Mouse (Mus musculus): ENCODE data around the gene Slc16a9. TPM values are rescaled to one million over a fixed set of nuclear protein-coding genes. Genes with fewer than 3 reads are reported as not detected.

Gene Slc16a9
- polyA plus RNA-seq, 1 experiment from 2014 or later: 0.58 TPM

DNA sequence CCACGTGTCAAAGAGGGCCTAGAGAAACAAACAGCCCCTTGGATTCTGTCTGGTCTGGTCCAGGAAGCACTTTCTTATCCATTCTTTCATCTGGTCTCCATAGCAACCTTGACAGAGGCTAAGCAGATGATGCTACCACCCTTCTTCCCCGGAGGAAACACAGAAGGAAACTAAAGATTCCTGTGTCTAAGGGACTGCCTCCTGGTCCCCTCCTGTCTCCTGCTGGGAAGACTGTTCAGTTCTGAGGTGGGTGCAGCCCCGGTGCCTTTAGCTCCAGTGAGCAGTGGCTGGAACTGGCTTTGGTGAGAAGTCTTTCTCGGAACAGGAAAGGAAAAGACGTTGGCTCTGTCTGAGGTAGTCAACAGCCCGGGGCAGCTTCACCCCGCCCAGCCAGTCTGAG is 47.1 kb downstream of the Slc16a9 start:
- 26% methylated on average over 7 of the region's 7 CpGs for WGBS
- Histone ChIP-seq H3K36me3 (no peaks in the 10 kb centered on the region), H3K27ac (no peak overlapping the region), H3K9me3 (no peaks in the 10 kb centered on the region), H3K4me1 (replicated peaks) (peaks cover 32% of the 10 kb centered on the region), H3K4me3 (no peak overlapping the region), H3K27me3 (ENCODE audit: insufficient read depth, poor library complexity, severe bottlenecking) (peaks cover 4% of the 10 kb centered on the region; the same call in 1 of the 2 replicates)
- DNase-seq (ENCODE audit: low spot score): no peak

DNA sequence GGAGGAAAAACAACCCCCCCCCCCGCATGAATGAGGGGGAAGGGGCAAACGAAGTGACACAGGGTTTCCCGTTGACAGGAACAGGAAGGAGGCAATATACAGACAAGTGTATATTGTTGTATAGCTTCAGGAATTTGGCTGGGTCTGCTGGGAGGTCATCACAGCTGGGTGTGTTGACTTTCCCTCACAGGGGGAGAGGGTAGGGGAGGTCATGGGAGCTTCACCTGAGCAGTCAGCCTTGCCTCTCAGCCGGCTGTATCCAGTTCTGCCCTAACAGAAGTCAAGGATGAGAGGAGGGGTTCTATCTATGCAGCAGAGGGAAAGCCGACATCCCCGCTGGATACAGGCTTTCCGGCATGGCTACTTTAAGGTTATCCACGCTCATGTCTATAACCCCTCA is 49.2 kb downstream of the Slc16a9 start:
- Histone ChIP-seq H3K36me3 (no peaks in the 10 kb centered on the region), H3K27ac (no peak overlapping the region), H3K9me3 (no peaks in the 10 kb centered on the region), H3K27me3 (ENCODE audit: insufficient read depth, poor library complexity, severe bottlenecking) (peaks cover 4% of the 10 kb centered on the region; the same call in 1 of the 2 replicates), H3K4me3 (no peak overlapping the region), H3K4me1 (replicated peaks) (peaks cover 25% of the 10 kb centered on the region)
- 59% methylated on average over 8 of the region's 8 CpGs for WGBS
- no peak for DNase-seq (ENCODE audit: low spot score)

DNA sequence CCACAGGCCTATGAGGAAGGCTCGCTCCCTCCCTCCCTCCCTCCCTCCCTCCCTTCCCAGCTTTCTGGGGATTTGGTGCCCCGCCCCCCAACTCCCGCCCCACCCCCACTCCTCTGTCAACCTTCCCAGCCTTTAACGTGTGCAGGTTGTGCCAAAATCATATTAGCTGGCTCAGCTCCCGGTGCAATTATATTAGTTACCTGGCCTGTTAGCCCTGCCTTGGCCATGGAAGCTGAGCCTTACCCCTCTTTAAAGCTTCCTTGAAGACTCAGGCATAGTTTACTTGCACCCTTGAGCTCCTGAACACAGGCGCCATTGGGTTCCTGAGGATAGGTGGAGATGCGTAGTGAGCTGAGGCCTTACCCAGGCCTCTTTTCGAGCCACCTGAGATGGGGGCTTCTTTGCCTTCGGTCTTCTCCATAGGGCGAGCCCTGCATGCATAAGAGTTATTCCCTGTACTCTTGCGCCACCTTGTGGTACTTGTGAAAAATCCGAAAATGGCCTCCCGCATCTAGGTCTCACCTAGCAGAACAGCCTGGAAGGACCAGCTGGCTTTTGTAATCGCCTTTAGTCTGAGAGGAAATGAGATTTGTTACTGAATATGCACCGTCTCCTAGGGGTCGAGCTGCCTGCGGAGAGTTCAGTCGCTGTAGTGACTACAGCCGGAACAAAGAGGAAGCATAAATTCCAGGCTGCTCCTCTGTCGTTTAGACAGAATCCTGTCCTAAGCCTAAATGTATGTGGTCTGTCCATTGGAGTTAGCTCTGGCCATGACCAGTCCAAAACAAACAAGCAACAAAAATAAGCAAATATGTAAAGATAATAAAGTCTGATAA is 51.8 kb downstream of the Slc16a9 start:
- Histone ChIP-seq H3K27ac (no peak overlapping the region), H3K4me1 (replicated peaks) (peaks cover 28% of the 10 kb centered on the region), H3K9me3 (no peaks in the 10 kb centered on the region), H3K4me3 (no peak overlapping the region; the same call in 1 of the 2 replicates), H3K27me3 (ENCODE audit: insufficient read depth, poor library complexity, severe bottlenecking) (peaks cover 4% of the 10 kb centered on the region; the same call in 1 of the 2 replicates), H3K36me3 (no peaks in the 10 kb centered on the region)
- WGBS: 7% methylated on average over 20 of the region's 20 CpGs
- DNase-seq (ENCODE audit: low spot score): peak; percentile 79

DNA sequence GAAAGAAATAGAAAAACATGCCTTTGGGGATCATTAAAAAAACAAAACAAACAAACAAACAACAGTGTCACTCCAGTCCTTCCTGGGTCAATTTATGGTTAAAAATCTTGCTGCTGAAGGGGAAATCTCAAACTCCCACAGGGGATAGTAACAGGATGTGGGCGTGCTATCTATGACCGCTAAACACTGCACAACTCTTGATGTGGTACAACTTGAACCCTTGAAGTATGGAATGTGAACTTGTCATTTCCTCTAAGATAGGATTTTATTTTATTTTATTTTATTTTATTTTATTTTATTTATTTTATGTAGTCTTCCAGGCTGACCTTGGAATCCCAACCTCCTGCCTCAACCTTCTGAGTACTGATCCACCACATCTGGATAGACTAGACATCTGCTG is 54.2 kb downstream of the Slc16a9 start:
- Histone ChIP-seq H3K9me3 (no peaks in the 10 kb centered on the region), H3K27me3 (ENCODE audit: insufficient read depth, poor library complexity, severe bottlenecking) (peaks cover 4% of the 10 kb centered on the region; the same call in 1 of the 2 replicates), H3K4me1 (replicated peaks) (peaks cover 17% of the 10 kb centered on the region), H3K4me3 (no peak overlapping the region), H3K27ac (no peak overlapping the region), H3K36me3 (no peaks in the 10 kb centered on the region)
- DNase-seq (ENCODE audit: low spot score): no peak
- 80% methylated on average over 2 of the region's 2 CpGs for WGBS

DNA sequence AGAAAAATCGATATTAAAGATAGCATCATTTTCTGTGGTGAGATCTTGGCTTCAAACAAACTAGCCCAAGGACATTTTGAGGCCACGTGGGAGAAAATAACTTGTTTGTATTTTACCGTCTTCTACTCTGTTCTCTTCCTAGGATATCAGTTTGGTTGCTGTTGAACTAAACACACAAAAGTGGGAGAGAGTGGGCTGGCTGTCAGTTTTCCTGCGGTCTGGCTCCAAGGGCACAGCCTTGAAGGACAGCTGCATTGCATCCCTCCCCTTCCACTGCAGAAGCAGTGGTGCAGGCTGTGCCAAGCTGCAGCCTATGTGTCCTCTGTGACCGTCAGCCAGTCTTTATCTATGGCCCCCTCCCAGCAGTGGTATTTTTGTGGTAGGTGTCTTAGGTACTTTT is 54.8 kb downstream of the Slc16a9 start:
- Histone ChIP-seq H3K9me3 (no peaks in the 10 kb centered on the region), H3K36me3 (no peaks in the 10 kb centered on the region), H3K4me3 (no peak overlapping the region), H3K4me1 (replicated peaks) (peaks cover 15% of the 10 kb centered on the region), H3K27me3 (ENCODE audit: insufficient read depth, poor library complexity, severe bottlenecking) (peaks cover 4% of the 10 kb centered on the region; the same call in 1 of the 2 replicates), H3K27ac (peak overlapping the region; percentile 9; the same call in 1 of the 2 replicates)
- 67% methylated on average over 5 of the region's 5 CpGs for WGBS
- DNase-seq (ENCODE audit: low spot score): no peak

- DNase-seq (ENCODE audit: low spot score): no peak
- Histone ChIP-seq H3K27ac (no peak overlapping the region), H3K9me3 (no peaks in the 10 kb centered on the region), H3K27me3 (ENCODE audit: insufficient read depth, poor library complexity, severe bottlenecking) (no peaks in the 10 kb centered on the region), H3K36me3 (no peaks in the 10 kb centered on the region), H3K4me3 (no peak overlapping the region), H3K4me1 (replicated peaks) (peaks cover 15% of the 10 kb centered on the region)
- 47% methylated on average over 2 of the region's 2 CpGs for WGBS
These were observed 56.3 kb downstream of the Slc16a9 start for GRCm38 (mm10) chr10:70301190-70301589.

DNA sequence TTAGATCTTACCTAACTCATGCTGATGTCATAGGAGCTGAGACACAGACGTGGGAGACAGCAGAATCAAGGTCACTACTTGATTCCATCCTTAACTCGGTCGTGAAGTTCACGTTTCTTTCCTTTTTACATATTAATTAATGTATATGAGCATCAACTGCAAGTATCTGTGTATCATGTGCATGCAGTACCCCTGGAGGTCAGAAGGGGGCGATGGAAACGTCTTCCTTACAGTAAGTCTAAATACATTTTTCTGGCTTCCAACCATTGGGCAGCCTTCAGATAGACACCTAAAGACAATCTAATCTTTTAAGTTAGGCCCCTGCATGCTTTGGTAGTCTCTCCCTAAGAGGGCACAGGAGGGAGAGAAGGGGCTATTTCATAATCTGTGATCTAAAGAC is 58.3 kb downstream of the Slc16a9 start:
- H3K27me3 ChIP-seq (ENCODE audit: insufficient read depth, poor library complexity, severe bottlenecking): no peaks in the 10 kb centered on the region
- 86% methylated on average over 6 of the region's 6 CpGs for WGBS
- H3K36me3 ChIP-seq: no peaks in the 10 kb centered on the region
- no peaks in the 10 kb centered on the region for H3K9me3 ChIP-seq
- H3K27ac ChIP-seq: no peak overlapping the region
- no peak for DNase-seq (ENCODE audit: low spot score)
- no peak overlapping the region for H3K4me3 ChIP-seq
- peaks cover 4% of the 10 kb centered on the region; the same call in 1 of the 2 replicates for H3K4me1 ChIP-seq (replicated peaks)

DNA sequence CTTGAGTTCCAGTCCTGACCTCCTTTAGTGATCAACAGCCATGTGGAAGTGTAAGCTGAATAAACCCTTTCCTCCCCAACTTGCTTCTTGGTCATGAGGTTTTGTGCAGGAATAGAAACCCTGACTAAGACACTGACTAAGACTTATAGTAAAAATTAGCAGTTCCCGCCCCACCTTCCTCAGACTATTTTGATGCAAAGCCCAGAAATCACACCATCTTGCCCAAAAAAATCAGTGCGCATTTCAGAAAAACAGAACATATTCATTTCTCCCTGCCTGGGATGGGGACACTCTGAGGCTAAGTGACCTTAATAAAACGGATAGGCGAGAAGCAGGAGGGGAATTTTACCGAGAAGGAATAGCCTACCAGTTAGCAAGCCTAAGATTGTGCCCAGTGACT is 60.8 kb downstream of the Slc16a9 start:
- no peaks in the 10 kb centered on the region for H3K9me3 ChIP-seq
- H3K4me1 ChIP-seq (replicated peaks): no peaks in the 10 kb centered on the region
- no peaks in the 10 kb centered on the region for H3K27me3 ChIP-seq (ENCODE audit: insufficient read depth, poor library complexity, severe bottlenecking)
- WGBS: 80% methylated on average over 5 of the region's 5 CpGs
- no peaks in the 10 kb centered on the region for H3K36me3 ChIP-seq
- H3K27ac ChIP-seq: no peak overlapping the region
- H3K4me3 ChIP-seq: no peak overlapping the region
- DNase-seq (ENCODE audit: low spot score): no peak

DNA sequence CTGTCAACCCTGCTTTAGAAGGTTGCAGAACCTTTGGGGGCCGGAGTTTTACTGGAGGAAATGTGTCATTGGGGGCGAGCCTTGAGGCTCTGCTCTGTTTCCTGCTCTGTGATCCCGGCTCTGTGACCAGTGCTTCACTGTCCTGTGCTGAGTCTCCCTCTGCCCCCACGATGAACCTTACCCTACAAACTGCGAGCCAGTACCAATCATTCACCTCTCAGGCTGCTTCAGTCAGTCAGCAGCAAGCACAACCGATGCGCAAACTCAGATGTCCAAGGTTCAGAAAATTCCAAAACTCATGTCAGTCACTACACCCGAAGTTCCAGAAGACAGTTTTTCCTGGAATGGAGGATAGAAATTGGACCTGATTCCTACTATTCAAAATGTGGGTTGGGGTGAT is 64.5 kb downstream of the Slc16a9 start:
- 92% methylated on average over 8 of the region's 8 CpGs for WGBS
- H3K4me3 ChIP-seq: no peak overlapping the region

DNA sequence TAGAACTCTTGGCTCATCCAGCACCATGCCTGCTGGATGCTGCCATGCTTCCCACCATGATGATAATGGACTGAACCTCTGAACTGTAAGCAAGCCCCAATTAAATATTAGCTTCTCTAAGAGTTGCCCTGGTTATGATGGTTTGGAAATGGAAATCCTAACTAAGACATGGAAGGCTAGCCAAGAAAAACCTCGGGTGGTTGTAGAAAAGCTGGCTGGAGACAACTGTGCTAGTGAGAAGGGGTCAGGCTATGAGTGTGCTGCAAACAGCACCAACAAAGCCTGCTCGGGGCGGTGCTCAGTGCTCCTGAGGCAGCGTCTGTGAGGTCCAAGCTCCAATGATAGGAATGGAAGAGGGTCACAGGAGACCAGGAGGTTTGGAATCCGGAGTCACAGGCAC is 65.7 kb downstream of the Slc16a9 start:
- H3K9me3 ChIP-seq: no peaks in the 10 kb centered on the region
- no peak overlapping the region for H3K4me3 ChIP-seq
- no peak overlapping the region for H3K27ac ChIP-seq
- no peaks in the 10 kb centered on the region for H3K27me3 ChIP-seq (ENCODE audit: insufficient read depth, poor library complexity, severe bottlenecking)
- no peaks in the 10 kb centered on the region for H3K4me1 ChIP-seq (replicated peaks)
- no peak for DNase-seq (ENCODE audit: low spot score)
- H3K36me3 ChIP-seq: no peaks in the 10 kb centered on the region
- 83% methylated on average over 5 of the region's 5 CpGs for WGBS

More for the DNA sequence above, 64.5 kb downstream of the Slc16a9 start:
- Histone ChIP-seq H3K27me3 (ENCODE audit: insufficient read depth, poor library complexity, severe bottlenecking) (no peaks in the 10 kb centered on the region), H3K4me1 (replicated peaks) (no peaks in the 10 kb centered on the region), H3K9me3 (no peaks in the 10 kb centered on the region), H3K27ac (no peak overlapping the region), H3K36me3 (no peaks in the 10 kb centered on the region)
- no peak for DNase-seq (ENCODE audit: low spot score)

- no peak for DNase-seq (ENCODE audit: low spot score)
- Histone ChIP-seq H3K9me3 (no peaks in the 10 kb centered on the region), H3K4me1 (replicated peaks) (no peaks in the 10 kb centered on the region), H3K36me3 (no peaks in the 10 kb centered on the region), H3K27ac (no peak overlapping the region), H3K4me3 (no peak overlapping the region), H3K27me3 (ENCODE audit: insufficient read depth, poor library complexity, severe bottlenecking) (no peaks in the 10 kb centered on the region)
- WGBS: 92% methylated on average over 6 of the region's 6 CpGs
These were observed 71.0 kb downstream of the Slc16a9 start for GRCm38 (mm10) chr10:70315895-70316294.

DNA sequence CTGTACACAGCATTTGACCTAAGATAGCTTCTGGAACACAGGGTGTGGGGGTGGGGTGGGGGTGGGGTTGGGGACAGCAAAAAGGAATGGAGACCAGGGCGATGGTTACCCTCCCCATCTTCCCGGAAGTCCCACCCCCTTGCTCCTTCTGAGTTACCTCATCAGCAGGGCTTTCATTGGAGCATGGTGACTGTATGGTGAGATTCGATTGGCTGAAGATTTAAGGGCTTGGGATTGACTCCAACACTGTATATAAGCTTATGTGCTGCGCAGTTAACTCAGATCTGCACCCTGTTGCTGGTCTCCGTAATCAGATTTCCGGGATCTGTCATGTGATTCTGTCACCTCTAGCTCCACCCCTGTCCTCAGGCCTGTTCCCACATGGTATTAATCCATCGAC is 72.0 kb downstream of the Slc16a9 start:
- WGBS: 85% methylated on average over 7 of the region's 7 CpGs
- Histone ChIP-seq H3K4me3 (no peak overlapping the region), H3K4me1 (replicated peaks) (no peaks in the 10 kb centered on the region), H3K36me3 (no peaks in the 10 kb centered on the region), H3K9me3 (no peaks in the 10 kb centered on the region), H3K27ac (no peak overlapping the region), H3K27me3 (ENCODE audit: insufficient read depth, poor library complexity, severe bottlenecking) (no peaks in the 10 kb centered on the region)
- no peak for DNase-seq (ENCODE audit: low spot score)

DNA sequence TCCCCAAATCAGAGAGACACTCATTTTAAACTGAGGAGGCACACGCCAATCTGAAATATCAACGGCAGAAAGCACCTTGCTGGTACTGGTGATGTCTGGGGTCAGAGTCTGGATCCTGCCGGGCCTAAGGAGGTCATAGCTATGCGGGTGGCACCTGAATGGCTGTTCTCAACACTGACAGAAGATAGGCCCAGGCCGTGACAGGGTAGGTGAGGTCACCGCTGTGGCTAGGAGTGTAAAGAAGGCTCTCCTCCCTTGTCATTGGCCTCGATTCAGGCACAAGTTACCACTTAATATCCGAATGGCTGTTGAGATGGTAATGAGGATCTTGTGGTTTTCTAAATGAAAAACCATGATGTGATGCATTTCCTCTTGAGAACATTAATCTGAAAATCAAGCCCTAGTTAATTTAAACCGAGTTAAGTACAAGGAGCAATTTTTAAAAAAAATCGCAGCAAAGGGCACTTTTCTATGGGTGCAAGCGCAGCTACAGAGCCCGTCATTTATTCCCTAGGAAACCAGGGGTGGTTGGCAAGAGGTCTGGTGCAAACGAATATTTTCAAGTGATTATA is 72.6 kb downstream of the Slc16a9 start:
- Histone ChIP-seq H3K36me3 (no peaks in the 10 kb centered on the region), H3K9me3 (no peaks in the 10 kb centered on the region), H3K4me3 (no peak overlapping the region), H3K27me3 (ENCODE audit: insufficient read depth, poor library complexity, severe bottlenecking) (no peaks in the 10 kb centered on the region), H3K27ac (no peak overlapping the region), H3K4me1 (replicated peaks) (no peaks in the 10 kb centered on the region)
- no peak for DNase-seq (ENCODE audit: low spot score)
- 87% methylated on average over 13 of the region's 13 CpGs for WGBS
